Mouse (Mus musculus) frontal cortex, postnatal 10 days (tissue): ENCODE measurements around the gene Agmo.
A peak's percentile ranks its signal among the peaks of the same experiment; 100 is the strongest.

ENCODE experiments used
- DNase-seq, 2 experiments: peaks; one replicate each; pipeline ENCODE4 v3.0.0; 2022; ENCODE audit warnings: low spot score in 2 of 2, mixed read lengths in 1 of 2

Gene Agmo

GRCm38 (mm10) chr12:37241566-37242021, at the start of gene Agmo:
Gene Agmo (plus strand): TSS chr12:37241641.
- DNase-seq: peak; percentile 9 to 10

- DNase-seq: no peak
Measured at GRCm38 (mm10) chr12:37231119-37231518, 10.3 kb upstream of the Agmo start.

GRCm38 (mm10) chr12:37240975-37241565, 371 bp upstream of the Agmo start:
- DNase-seq: no peak

GRCm38 (mm10) chr12:37242484-37242883, 1.0 kb downstream of the Agmo start:
- no peak for DNase-seq

- DNase-seq: no peak
Measured at GRCm38 (mm10) chr12:37244876-37245275, 3.4 kb downstream of the Agmo start.

- no peak for DNase-seq
Measured at GRCm38 (mm10) chr12:37251688-37252087, 10.2 kb downstream of the Agmo start.

- DNase-seq: no peak
Measured at GRCm38 (mm10) chr12:37257099-37257498, 15.7 kb downstream of the Agmo start.

GRCm38 (mm10) chr12:37259771-37260528, 18.5 kb downstream of the Agmo start:
- no peak for DNase-seq

- DNase-seq: no peak
Measured at GRCm38 (mm10) chr12:37263685-37264084, 22.2 kb downstream of the Agmo start.

GRCm38 (mm10) chr12:37268636-37269152, 27.3 kb downstream of the Agmo start:
- DNase-seq: no peak

GRCm38 (mm10) chr12:37272660-37273059, 31.2 kb downstream of the Agmo start:
- DNase-seq: no peak

- DNase-seq: no peak
Measured at GRCm38 (mm10) chr12:37273964-37274657, 32.7 kb downstream of the Agmo start.

- no peak for DNase-seq
Measured at GRCm38 (mm10) chr12:37274658-37275019, 33.2 kb downstream of the Agmo start.

- no peak for DNase-seq
Measured at GRCm38 (mm10) chr12:37306956-37307466, 65.6 kb downstream of the Agmo start.

- no peak for DNase-seq
Measured at GRCm38 (mm10) chr12:37310786-37311185, 69.3 kb downstream of the Agmo start.

- DNase-seq: no peak
Measured at GRCm38 (mm10) chr12:37322860-37323259, 81.4 kb downstream of the Agmo start.

GRCm38 (mm10) chr12:37334987-37335386, 93.5 kb downstream of the Agmo start:
- DNase-seq: no peak

- DNase-seq: no peak
Measured at GRCm38 (mm10) chr12:37344225-37344624, 102.8 kb downstream of the Agmo start.

GRCm38 (mm10) chr12:37345696-37346095, 104.3 kb downstream of the Agmo start:
- no peak for DNase-seq

GRCm38 (mm10) chr12:37392316-37392715, 150.9 kb downstream of the Agmo start:
- no peak for DNase-seq

GRCm38 (mm10) chr12:37402541-37402940, 161.1 kb downstream of the Agmo start:
- DNase-seq: no peak

GRCm38 (mm10) chr12:37426350-37426749, 184.9 kb downstream of the Agmo start:
- no peak for DNase-seq
